Mouse (Mus musculus): ENCODE results near the gene Prss33.

- TF ChIP-seq CTCF (IDR thresholded peaks at IDR 0.05; ENCODE audit: low read depth) (no peak), EP300 (IDR thresholded peaks at IDR 0.05; ENCODE audit: low read depth) (no peak)
Observed at GRCm38 (mm10) chr17:23836006-23836575, at the start of gene Prss33.
